In genomic region chr3:106547924-106548539, GRCm38 (mm10) we compare ENCODE assay signal across 8 mouse cellular contexts. TPM values are rescaled to one million over a fixed set of nuclear protein-coding genes. Genes with fewer than 3 reads are reported as not detected.
DNase-seq lines count a peak whose midpoint lies in the region; ATAC-seq and TF ChIP-seq lines count a peak whose summit lies in the region.

No protein-coding gene starts in this region.

- peak overlapping the region; percentile 99 for H3K27ac ChIP-seq in kidney, embryonic 15.5 days

- peak overlapping the region; percentile 91 for H3K4me3 ChIP-seq in kidney, embryonic 15.5 days (replicated peaks)

- TF ChIP-seq CTCF in brain, embryonic 14.5 days (IDR thresholded peaks at IDR 0.05; ENCODE audit: borderline replicate concordance, extremely low read depth, insufficient read depth, insufficient read length) = no peak

- WGBS in kidney, embryonic 15.5 days = under 1% methylated on average over 27 of the region's 27 CpGs

- peak; percentile 53 for DNase-seq in adrenal gland, postnatal 10 days
- DNase-seq in adrenal gland, adult 18-20 months (ENCODE audit: low spot score in 2 of 2) = no peak
- DNase-seq in brain, embryonic 14.5 days (ENCODE audit: low read depth) = peak; percentile 57
- peak; percentile 97 for DNase-seq in heart, adult 11 months
- DNase-seq in cerebellum, postnatal 36 days = no peak
- DNase-seq in ovary, adult 18-20 months (ENCODE audit: low spot score) = no peak

- H3K9ac ChIP-seq in kidney, embryonic 15.5 days = peak overlapping the region; percentile 90

- H3K4me1 ChIP-seq in kidney, embryonic 15.5 days = peaks cover 23% of the 10 kb centered on the region

- ATAC-seq in kidney, embryonic 15.5 days (replicated peaks; ENCODE audit: low FRiP score) = peak; percentile 64
- peak; percentile 32 for ATAC-seq in megakaryocyte progenitor cell, adult 5-6 weeks (replicated peaks; ENCODE audit: poor library complexity)

- H3K9me3 ChIP-seq in kidney, embryonic 15.5 days (replicated peaks) = no peaks in the 10 kb centered on the region

- no peaks in the 10 kb centered on the region for H3K27me3 ChIP-seq in kidney, embryonic 15.5 days

- H3K36me3 ChIP-seq in kidney, embryonic 15.5 days = peaks cover 8% of the 10 kb centered on the region

- peak overlapping the region; percentile 59 for H3K4me2 ChIP-seq in kidney, embryonic 15.5 days

- no peak for TF ChIP-seq POLR2A in brain, embryonic 14.5 days (IDR thresholded peaks at IDR 0.05; ENCODE audit: borderline replicate concordance, extremely low read depth, insufficient read depth, insufficient read length, poor library complexity, severe bottlenecking)

RNA-seq across cellular contexts. Expression of gene Cept1, which starts 0.4 kb away (rescaled TPM):
- total RNA-seq in adrenal gland, postnatal 10 days (2021) = 10 to 100 TPM; 37.7 to 38.8 TPM
- total RNA-seq in adrenal gland, adult 18-20 months (2021) = 10 to 100 TPM; 32.0 to 37.8 TPM
- polyA plus RNA-seq in brain, embryonic 14.5 days (2012; rRNA removed) = 27.9 and 30.0 TPM in 2 replicates
- polyA plus RNA-seq in kidney, embryonic 15.5 days (2015; fragmentation: Nextera tagmentation; extraction: Ambion mirVana) = 60.4 and 65.0 TPM in 2 replicates
- total RNA-seq in megakaryocyte progenitor cell, adult 5-6 weeks (2015) = 44.5 and 51.7 TPM in 2 replicates
- 95.2 and 100 TPM in 2 replicates for total RNA-seq in megakaryocyte progenitor cell, adult 5-6 weeks (2017)

RNA-seq across cellular contexts. Expression of gene Dram2, which starts 0.4 kb away (rescaled TPM):
- total RNA-seq in adrenal gland, postnatal 10 days (2021) = 100 to 1,000 TPM in 1 of 2 experiments, 10 to 100 TPM in 1; 95.2 to 101 TPM
- 10 to 100 TPM; 75.2 to 87.3 TPM for total RNA-seq in adrenal gland, adult 18-20 months (2021)
- 36.1 and 42.9 TPM in 2 replicates for polyA plus RNA-seq in brain, embryonic 14.5 days (2012; rRNA removed)
- polyA plus RNA-seq in kidney, embryonic 15.5 days (2015; fragmentation: Nextera tagmentation; extraction: Ambion mirVana) = 77.2 and 87.0 TPM in 2 replicates
- total RNA-seq in megakaryocyte progenitor cell, adult 5-6 weeks (2015) = 36.7 and 37.4 TPM in 2 replicates
- 16.9 and 24.1 TPM in 2 replicates for total RNA-seq in megakaryocyte progenitor cell, adult 5-6 weeks (2017)

Comparison
In these comparisons a context has a peak if more than half of its experiments do, and no peak if none do; other contexts are left out.
1. DNase-seq: peak in adrenal gland, postnatal 10 days (single experiment), brain, embryonic 14.5 days (single experiment) and heart, adult 11 months (single experiment); none in adrenal gland, adult 18-20 months (0 of 2), cerebellum, postnatal 36 days (0 of 2) and ovary, adult 18-20 months (single experiment).